Mouse (Mus musculus) thymus, adult 2 months (tissue): ENCODE measurements around the gene Olfml3.

ENCODE experiments used
- CTCF ChIP-seq: fragments of 200-500 bp; IDR thresholded peaks from 2 replicates; pipeline ENCODE4 v1.5.1; 2012; ENCODE audit warnings: mild to moderate bottlenecking, control low read depth, low read length, moderate library complexity, borderline replicate concordance; ENCODE audit not compliant: control insufficient read depth, poor library complexity, insufficient read depth; ENCODE audit errors: extremely low read depth
- POLR2A ChIP-seq: fragments of 200-500 bp; IDR thresholded peaks from 2 replicates; pipeline ENCODE4 v1.6.1; 2012; ENCODE audit warnings: mild to moderate bottlenecking, low read length, control low read depth, moderate library complexity; ENCODE audit not compliant: control insufficient read depth, poor library complexity, insufficient read depth; ENCODE audit errors: extremely low read depth

DNA sequence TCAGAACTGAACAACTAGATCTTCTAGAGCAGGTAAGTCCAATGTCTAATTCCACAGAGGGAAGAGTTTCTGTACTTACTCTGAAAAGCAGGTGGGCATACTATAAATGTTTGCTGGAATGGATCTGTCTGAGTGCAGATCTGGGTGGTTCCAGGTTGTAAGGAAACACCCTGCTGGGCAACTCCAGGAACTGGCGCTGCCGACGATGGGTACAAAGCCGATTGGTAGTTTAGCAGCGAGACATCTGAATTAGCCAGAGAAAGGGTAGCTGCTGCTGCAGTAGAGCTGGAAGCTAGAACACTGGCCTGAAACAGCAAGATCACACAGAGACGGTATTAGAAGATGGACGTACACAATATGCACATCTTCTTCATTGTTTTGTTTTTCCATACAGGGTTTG lies 20.7 kb upstream of the Olfml3 start:
- TF ChIP-seq POLR2A = no peak
- TF ChIP-seq CTCF = no peak
